Mouse (Mus musculus) midbrain, embryonic 10.5 days (tissue): ENCODE measurements around the gene Baiap2l2. TPM values are rescaled to one million over a fixed set of nuclear protein-coding genes. Genes with fewer than 3 reads are reported as not detected.
"Not testable (repeated sequence)": the region's sequence is repeated elsewhere in the genome, so short reads cannot be mapped to it uniquely, and the experiment has no call there.

Experiments
- DNase-seq: peaks from one replicate; pipeline ENCODE4 v3.0.0-alpha.2; 2017; ENCODE audit warnings: low spot score
- H3K27ac ChIP-seq: fragments of 300-500 bp; sonication (generic); replicated peaks from 2 replicates; pipeline ENCODE4 v1.5.1; 2016; ENCODE audit warnings: mild to moderate bottlenecking
- H3K27me3 ChIP-seq: fragments of 300-500 bp; sonication (generic); 2 replicates; pipeline ENCODE4 v1.6.1; 2016; ENCODE audit warnings: low read depth, mild to moderate bottlenecking; ENCODE audit not compliant: poor library complexity, severe bottlenecking
- H3K36me3 ChIP-seq: fragments of 300-500 bp; sonication (generic); 2 replicates; pipeline ENCODE4 v1.6.1; 2016; ENCODE audit warnings: mild to moderate bottlenecking, moderate library complexity
- H3K4me1 ChIP-seq: fragments of 300-500 bp; sonication (generic); 2 replicates; pipeline ENCODE4 v1.6.1; 2016
- H3K4me3 ChIP-seq: fragments of 300-500 bp; sonication (generic); 2 replicates; pipeline ENCODE4 v1.5.1; 2016; ENCODE audit warnings: mild to moderate bottlenecking, moderate library complexity
- H3K9me3 ChIP-seq: fragments of 300-500 bp; sonication (generic); replicated peaks from 2 replicates; pipeline ENCODE4 v1.6.1; 2016; ENCODE audit warnings: mild to moderate bottlenecking
- WGBS: fragments of 180-500 bp; shearing (Covaris S2); methylation state at CpG from one replicate; pipeline ENCODE4 v1.1.7; 2016; 5-methylcytosine and 5-hydroxymethylcytosine counted together
- polyA plus RNA-seq: library from polyadenylated mRNA; unstranded; fragments of >200 nt; fragmentation: Nextera tagmentation; extraction: Ambion mirVana; gene quantifications from 2 replicates; pipeline ENCODE4 v1.2.1, GENCODE M21; 2016

The Baiap2l2 gene
- polyA plus RNA-seq, 1 experiment from 2014 or later = 1.1 TPM

DNA sequence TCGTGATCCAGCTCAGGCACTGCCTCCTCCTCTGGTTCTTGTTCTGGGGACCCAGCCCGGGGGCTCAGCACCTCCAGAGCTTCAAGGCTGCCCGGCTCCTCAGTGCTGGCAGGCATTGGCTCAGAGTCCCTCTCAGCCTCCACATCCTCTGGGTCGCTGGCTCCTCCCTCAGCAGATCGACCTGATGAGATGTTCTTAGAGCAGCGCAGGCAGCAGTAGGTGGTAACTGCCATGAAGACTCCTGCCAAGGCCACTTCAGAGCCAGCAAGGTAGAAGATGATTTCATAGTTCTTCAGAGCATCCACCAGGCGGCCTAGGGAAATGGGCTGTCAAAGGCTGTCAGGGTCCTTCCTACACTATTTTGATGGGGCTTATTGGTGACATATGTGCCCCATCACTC, 34.2 kb downstream of the Baiap2l2 start:
- DNase-seq = no peak
- Histone ChIP-seq H3K4me1 (peaks cover 34% of the 10 kb centered on the region), H3K36me3 (peaks cover 31% of the 10 kb centered on the region), H3K27ac (no peak overlapping the region), H3K4me3 (no peak overlapping the region), H3K27me3 (peaks cover 62% of the 10 kb centered on the region), H3K9me3 (no peaks in the 10 kb centered on the region)
- 54% methylated on average over 7 of the region's 7 CpGs for WGBS

DNA sequence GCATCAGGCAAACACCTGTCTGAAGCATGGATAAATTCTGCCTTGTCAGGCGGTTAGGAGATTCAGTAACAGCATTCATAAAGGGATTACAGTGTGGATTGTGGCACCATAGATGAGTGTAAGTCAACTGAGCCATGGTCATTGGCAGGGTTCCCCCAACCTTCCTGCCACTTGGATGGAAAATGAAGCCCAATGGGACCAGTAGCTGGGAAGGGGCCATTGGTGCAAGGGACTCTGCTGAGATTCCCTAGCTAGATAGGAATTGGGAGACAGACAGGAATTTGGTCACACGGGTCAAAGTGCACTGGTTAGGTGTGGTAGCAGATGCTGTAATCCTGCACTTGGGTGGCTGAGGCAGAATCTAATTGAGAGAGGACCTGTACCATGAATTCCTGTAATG, 35.1 kb downstream of the Baiap2l2 start:
- DNase-seq = no peak
- peaks cover 32% of the 10 kb centered on the region for H3K4me1 ChIP-seq
- H3K4me3 ChIP-seq = no peak overlapping the region
- peaks cover 57% of the 10 kb centered on the region for H3K27me3 ChIP-seq
- peaks cover 40% of the 10 kb centered on the region for H3K36me3 ChIP-seq
- H3K9me3 ChIP-seq = no peaks in the 10 kb centered on the region
- 76% methylated on average over 2 of the region's 2 CpGs for WGBS
- H3K27ac ChIP-seq = no peak overlapping the region

DNA sequence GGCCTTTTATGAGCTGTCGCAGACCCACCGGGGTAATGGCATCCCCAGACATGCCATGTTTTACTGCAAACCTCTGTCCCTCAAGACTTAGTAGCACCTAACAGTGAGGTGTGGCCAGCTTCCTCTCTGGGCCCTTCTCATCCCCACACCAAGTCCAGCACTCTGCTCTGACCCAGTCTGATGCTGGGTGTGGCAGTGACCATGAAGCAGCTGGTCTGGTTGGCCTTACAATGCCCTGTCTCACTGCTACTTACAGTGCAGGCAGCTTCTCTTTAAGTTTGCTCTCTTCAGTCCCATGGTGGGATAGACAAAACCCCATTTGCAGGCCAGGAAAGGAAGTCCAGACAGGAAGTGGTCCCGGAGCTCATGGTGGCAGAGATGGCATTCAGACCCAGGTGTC, 40.0 kb downstream of the Baiap2l2 start:
- Histone ChIP-seq H3K27me3 (peaks cover 8% of the 10 kb centered on the region), H3K27ac (peak overlapping the region; percentile 1; the same call in 1 of the 2 replicates)
- WGBS = 89% methylated on average over 3 of the region's 3 CpGs

DNA sequence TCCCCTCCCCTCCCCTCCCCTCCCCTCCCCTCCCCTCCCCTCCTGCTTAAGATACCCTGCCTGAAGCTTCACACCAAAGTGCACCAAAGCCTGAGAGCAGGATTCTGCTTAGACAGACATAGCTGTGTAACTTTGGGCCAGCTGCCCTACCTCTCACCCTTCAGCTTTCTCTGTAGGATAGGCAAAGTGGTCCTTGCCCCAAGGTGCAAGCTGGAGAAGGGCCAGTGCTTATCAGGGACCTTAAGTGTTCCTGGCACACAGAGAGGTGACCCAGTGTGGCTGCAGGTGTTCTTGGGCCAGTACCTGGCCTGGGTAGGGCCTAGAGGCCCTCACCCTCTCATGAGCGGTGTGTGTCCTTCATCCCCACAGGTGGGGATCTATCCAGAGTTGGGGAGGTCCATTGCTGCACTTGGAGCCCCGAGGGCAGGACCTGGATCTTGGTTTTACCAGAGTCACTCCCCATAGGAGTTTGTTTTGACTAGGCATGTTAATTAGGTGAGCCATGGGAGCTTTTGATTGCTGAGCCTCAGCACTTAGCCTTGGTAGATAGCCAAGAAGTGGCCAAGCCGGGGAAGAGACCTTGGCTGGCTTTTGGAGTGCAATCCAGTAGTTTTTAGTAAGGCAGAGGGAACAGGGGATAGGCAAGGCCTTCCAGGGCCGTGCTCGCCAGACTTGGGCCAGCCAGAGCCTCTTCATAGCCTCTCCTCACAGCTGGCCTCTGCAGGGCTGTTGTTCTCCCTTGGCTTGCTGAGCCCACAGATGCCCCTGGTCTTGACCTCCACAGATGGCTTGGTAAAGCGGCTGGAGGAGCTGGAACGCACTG, 41.1 kb downstream of the Baiap2l2 start:
- no peaks in the 10 kb centered on the region; the same call in 1 of the 2 replicates for H3K27me3 ChIP-seq
- H3K4me3 ChIP-seq = no peak overlapping the region
- H3K9me3 ChIP-seq = no peaks in the 10 kb centered on the region
- no peak for DNase-seq
- H3K36me3 ChIP-seq = peaks cover 82% of the 10 kb centered on the region
- peaks cover 19% of the 10 kb centered on the region for H3K4me1 ChIP-seq
- peak overlapping the region; percentile 39 for H3K27ac ChIP-seq
- WGBS = 78% methylated on average over 7 of the region's 7 CpGs

More for the DNA sequence above, 40.0 kb downstream of the Baiap2l2 start:
- Histone ChIP-seq H3K4me1 (peaks cover 19% of the 10 kb centered on the region), H3K9me3 (no peaks in the 10 kb centered on the region), H3K36me3 (peaks cover 74% of the 10 kb centered on the region), H3K4me3 (no peak overlapping the region)
- DNase-seq = no peak

DNA sequence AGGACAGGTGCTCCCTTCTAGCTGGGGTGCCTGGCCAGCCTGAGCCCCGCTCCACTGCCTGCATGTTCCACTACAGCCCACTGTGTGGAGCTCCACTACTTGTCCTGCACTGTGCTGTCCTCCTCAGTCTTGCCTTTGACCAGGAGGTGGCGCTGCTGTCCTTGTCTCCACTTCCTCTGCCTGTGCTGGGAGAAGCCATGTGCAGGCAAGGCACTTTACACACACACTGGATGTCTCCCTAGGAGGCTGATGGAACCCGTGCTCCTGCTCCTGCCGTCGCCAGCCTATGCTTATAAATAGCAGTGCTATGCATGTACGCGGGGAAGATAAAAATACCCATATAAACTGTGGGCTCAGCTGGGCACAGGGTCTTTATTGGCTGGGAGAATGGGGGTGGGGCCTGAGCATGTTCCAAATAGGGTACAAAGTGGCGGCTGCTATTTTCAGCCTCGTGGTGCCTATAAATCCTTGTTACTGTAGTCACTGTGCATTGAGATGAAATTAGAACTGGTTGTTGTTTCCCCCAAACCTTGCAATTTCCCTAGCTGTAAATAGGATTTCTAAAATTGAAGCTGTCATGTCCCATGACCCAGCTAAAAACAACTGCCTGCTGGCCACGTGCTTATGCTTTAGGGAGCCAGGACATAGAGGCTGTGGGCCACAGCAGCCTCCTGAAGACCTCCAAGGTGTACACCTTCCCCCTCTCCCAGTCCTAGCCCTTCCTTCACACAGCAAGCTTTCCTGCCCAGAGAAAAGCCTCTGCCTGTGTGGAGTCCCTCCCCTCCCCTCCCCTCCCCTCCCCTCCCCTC, 41.9 kb downstream of the Baiap2l2 start:
- peak; percentile 97 for DNase-seq
- Histone ChIP-seq H3K4me1 (peaks cover 19% of the 10 kb centered on the region), H3K4me3 (peak overlapping the region; percentile 4; the same call in 1 of the 2 replicates), H3K27me3 (no peaks in the 10 kb centered on the region), H3K27ac (peak overlapping the region; percentile 19; the same call in 1 of the 2 replicates), H3K9me3 (no peaks in the 10 kb centered on the region), H3K36me3 (peaks cover 82% of the 10 kb centered on the region)
- 25% methylated on average over 10 of the region's 10 CpGs for WGBS

DNA sequence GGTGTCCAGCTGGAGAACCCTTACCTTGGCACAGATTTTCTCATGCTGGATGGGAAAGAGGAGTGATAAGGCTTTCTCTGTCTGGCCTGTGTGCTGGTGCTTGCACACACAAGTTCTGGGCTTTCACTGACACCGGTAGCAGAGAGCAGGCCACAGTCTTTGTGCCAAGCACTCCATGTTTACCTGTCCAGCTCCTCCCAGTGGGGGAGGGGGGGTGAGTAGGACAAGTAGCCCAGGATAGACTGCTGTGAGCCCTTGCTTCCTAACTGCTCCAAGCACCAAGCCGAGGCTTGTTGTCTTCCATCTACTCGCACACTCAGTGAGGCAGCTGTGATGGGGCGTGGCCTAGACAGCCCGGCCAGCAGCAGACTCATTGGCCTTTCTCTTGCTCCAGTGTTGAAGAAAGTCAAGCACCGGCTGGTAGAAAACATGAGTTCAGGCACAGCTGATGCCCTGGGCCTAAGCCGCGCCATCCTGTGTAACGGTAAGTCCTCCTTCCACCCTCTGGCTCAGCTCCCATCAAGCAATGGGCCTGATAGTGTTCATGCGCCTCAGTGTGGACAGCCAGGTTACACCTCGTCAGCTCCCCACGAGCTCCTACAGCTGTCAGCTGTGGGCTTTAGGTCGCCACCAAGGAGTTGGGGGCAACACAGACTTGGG, 42.6 kb downstream of the Baiap2l2 start:
- Histone ChIP-seq H3K27me3 (no peaks in the 10 kb centered on the region), H3K27ac (0 out of 2 replicates have a peak overlapping the region, but pooled peaks have one; percentile 13), H3K4me1 (peaks cover 19% of the 10 kb centered on the region), H3K4me3 (no peak overlapping the region), H3K36me3 (peaks cover 82% of the 10 kb centered on the region), H3K9me3 (no peaks in the 10 kb centered on the region)
- DNase-seq = no peak
- 74% methylated on average over 13 of the region's 13 CpGs for WGBS

DNA sequence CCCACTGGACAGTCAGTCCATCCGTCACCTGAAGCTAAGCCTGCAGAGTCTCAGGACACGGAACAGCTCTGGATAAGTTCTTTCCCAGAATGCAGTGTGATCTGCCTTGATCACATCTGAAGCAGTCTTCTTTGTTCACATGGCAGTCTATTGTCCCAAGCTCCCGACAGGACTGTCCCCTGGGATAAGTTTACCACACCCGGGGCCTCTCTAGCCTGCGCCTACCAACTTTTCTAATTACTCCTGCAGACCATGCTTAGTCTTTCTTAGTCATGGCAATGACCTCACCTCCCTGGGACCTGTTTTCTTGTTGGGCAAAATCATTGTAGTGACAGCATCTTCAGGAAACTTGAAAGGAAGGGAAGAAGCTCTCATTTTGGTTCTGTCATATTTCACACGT, 47.3 kb downstream of the Baiap2l2 start:
- Histone ChIP-seq H3K27ac (no peak overlapping the region), H3K9me3 (no peaks in the 10 kb centered on the region), H3K36me3 (peaks cover 88% of the 10 kb centered on the region), H3K4me3 (no peak overlapping the region), H3K4me1 (peaks cover 1% of the 10 kb centered on the region; the same call in 1 of the 2 replicates), H3K27me3 (no peaks in the 10 kb centered on the region)
- DNase-seq = no peak
- 84% methylated on average over 6 of the region's 6 CpGs for WGBS

DNA sequence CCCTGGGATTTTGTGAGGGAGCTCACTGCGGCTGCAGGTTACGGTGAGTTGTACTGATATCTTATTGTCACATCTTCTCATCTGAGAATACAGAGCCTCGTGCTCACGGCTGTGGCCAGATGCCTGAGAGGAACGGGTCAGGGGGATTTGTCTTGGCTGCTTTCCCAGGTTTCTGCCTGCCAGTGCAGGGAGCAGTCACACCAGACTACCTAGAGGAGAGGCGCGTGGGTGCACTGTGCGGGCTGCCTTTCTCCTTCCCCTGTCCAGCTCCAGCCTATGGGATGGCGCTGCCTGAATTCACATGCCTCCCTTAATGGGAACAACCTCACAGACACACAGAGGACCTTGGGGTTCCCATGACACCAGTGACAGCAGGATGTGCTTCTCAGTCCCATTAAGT, 50.1 kb downstream of the Baiap2l2 start:
- 95% methylated on average over 9 of the region's 9 CpGs for WGBS
- Histone ChIP-seq H3K4me3 (no peak overlapping the region), H3K36me3 (peaks cover 88% of the 10 kb centered on the region), H3K27me3 (no peaks in the 10 kb centered on the region), H3K4me1 (0 out of 2 replicates have a peak, but pooled peaks cover 2% of the 10 kb centered on the region), H3K27ac (no peak overlapping the region), H3K9me3 (no peaks in the 10 kb centered on the region)
- no peak for DNase-seq

DNA sequence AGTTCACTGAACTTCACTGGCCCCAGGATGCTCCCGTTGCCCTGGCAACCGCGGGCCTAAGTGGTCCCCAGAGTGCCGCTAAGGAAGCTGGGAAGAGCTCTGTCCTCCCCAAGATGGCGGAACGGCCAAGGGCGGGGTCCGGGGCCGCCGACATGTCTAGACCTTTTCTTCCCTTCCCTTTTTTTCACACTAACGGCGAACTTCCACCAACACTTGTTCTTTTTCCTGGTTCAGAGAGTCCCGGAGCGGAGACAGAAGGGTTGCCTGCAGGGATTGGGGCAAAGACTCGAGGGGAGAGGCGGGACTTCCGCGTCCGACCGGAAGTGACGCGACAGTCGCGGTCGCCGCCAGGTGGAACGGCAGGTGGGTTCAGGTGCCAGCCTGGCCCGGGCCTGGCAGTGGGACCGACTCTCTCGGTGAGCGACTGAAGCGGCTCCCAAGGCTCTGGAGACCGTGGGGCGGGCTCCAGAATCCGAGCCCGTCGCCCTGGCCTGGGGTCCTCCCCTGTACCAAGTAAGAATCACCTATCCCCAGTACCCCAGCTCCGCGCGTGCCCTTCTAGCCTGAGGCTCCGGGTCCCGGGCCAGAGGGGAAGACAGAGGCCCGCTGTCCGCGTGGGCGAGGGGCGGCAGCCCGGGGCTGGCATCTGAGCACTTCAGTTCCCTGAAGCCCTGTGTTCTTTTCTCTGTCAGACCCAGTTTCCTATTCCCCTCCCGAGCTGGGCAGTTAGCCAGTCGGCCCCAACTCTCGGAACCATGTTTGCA, 56.1 kb downstream of the Baiap2l2 start, which contains the start of the genes Pick1 and Gm49486:
Pick1 (plus strand) TSS at position 116 of the 764 bp plus-strand sequence.
Gm49486 (plus strand) TSS at position 334 of the 764 bp plus-strand sequence.
- H3K36me3 ChIP-seq = peaks cover 29% of the 10 kb centered on the region
- peak; percentile 91 for DNase-seq
- WGBS = 1% methylated on average over 51 of the region's 51 CpGs
- H3K9me3 ChIP-seq = no peaks in the 10 kb centered on the region
- H3K4me1 ChIP-seq = peaks cover 31% of the 10 kb centered on the region
- peak within 1 kb of the TSS; percentile 77 for H3K4me3 ChIP-seq
- no peaks in the 10 kb centered on the region for H3K27me3 ChIP-seq
- peak within 1 kb of the TSS; percentile 96 for H3K27ac ChIP-seq

DNA sequence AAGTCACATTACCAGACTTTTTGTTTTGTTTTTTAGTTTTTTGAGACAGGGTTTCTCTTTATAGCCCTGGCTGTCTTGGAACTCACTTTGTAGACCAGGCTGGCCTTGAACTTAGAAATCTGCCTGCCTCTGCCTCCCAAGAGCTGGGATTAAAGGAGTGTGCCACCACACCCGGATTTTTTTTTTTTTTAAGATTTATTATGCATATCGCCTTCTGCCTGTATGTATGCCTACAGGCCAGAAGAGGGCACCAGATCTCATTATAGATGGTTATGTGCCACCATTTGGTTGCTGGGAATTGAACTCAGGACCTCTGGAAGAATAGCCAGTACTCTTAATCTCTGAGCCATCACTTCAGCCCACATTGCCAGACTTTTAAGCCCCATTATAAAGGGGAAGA, 59.6 kb downstream of the Baiap2l2 start:
- H3K4me3 ChIP-seq, H3K27me3 ChIP-seq, H3K27ac ChIP-seq, H3K36me3 ChIP-seq, DNase-seq, H3K9me3 ChIP-seq: not testable (repeated sequence)
- 74% methylated on average over 2 of the region's 2 CpGs for WGBS
- H3K4me1 ChIP-seq = peaks cover 51% of the 10 kb centered on the region

DNA sequence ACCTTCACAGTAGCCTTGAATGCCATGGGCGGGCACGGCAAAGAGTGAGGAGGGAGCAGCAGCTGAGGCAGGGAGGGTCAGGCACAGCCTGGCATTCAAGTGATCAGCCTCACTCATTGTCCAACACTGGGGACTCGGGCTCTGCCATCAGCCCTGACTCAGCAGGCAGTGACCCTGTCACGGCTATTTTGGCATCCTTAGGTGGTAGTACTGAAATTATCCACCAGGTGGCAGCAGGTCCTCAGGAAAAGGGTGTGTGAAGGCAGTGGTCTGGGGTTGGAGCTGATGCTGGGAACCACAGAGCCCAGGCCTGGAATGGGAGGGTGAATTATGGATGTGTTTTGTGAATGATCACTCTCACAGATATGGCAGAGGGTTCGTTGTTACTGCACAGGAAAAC, 60.7 kb downstream of the Baiap2l2 start:
- Histone ChIP-seq H3K27ac (peak overlapping the region; percentile 71), H3K9me3 (no peaks in the 10 kb centered on the region), H3K4me3 (peak overlapping the region; percentile 27), H3K27me3 (no peaks in the 10 kb centered on the region), H3K36me3 (no peaks in the 10 kb centered on the region), H3K4me1 (peaks cover 51% of the 10 kb centered on the region)
- peak; percentile 92 for DNase-seq
- WGBS = 5% methylated on average over 5 of the region's 5 CpGs

DNA sequence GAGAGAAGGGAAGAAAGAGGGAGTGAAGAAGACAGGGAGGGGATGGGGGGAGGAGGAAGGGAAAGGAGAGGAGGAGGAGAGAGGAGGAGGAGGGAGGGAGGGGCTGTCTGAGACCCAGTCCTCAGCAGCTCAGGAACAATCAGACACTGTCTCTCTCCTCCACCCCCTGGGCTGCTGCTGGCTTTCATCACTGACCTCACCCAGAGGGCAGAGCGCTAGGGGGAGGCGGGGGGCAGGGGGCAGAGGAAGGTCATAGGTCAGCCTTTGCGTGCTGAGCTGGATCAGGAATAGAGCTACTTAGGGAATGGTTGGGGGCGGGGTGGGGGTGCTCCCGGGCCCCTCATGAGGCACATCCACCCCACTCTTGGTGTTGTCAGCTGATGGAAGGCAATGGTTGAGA, 61.7 kb downstream of the Baiap2l2 start:
- H3K9me3 ChIP-seq = no peaks in the 10 kb centered on the region
- H3K27ac ChIP-seq = peak overlapping the region; percentile 71
- H3K4me3 ChIP-seq = peak overlapping the region; percentile 20
- no peaks in the 10 kb centered on the region for H3K36me3 ChIP-seq
- WGBS = 3% methylated on average over 5 of the region's 5 CpGs
- DNase-seq = peak; percentile 56
- peaks cover 52% of the 10 kb centered on the region for H3K4me1 ChIP-seq
- no peaks in the 10 kb centered on the region for H3K27me3 ChIP-seq
